Mouse (Mus musculus): ENCODE results near the gene Colec11. TPM values are rescaled to one million over a fixed set of nuclear protein-coding genes. Genes with fewer than 3 reads are reported as not detected.

The Colec11 gene
- total RNA-seq, 2 experiments from 2014 or later = 0.63 to 0.65 TPM

GRCm38 (mm10) chr12:28552299-28552698 lies 70.9 kb downstream of the Colec11 start, which contains the start of gene Dcdc2c:
Dcdc2c (minus strand) TSS chr12:28552399.
- H3K4me3 ChIP-seq = no peak within 1 kb of the TSS
- intact Hi-C loops (cut with DNase I) = no loop called here
- H3K27ac ChIP-seq = no peak within 1 kb of the TSS
- DNase-seq (ENCODE audit: extremely low spot score in 1 of 2, low spot score in 2 of 2) = no peak
- no peak for TF ChIP-seq CTCF (IDR thresholded peaks at IDR 0.05)

- H3K27ac ChIP-seq = no peak overlapping the region
- DNase-seq (ENCODE audit: extremely low spot score in 1 of 2, low spot score in 2 of 2) = no peak
- TF ChIP-seq CTCF (IDR thresholded peaks at IDR 0.05) = no peak
- H3K4me3 ChIP-seq = no peak overlapping the region
- intact Hi-C loops (cut with DNase I) = no loop called here
Measured at GRCm38 (mm10) chr12:28551775-28552174, 71.4 kb downstream of the Colec11 start.

GRCm38 (mm10) chr12:28548887-28549286 lies 74.3 kb downstream of the Colec11 start:
- H3K4me3 ChIP-seq = no peak overlapping the region
- intact Hi-C loops (cut with DNase I) = no loop called here
- DNase-seq (ENCODE audit: extremely low spot score in 1 of 2, low spot score in 2 of 2) = no peak
- no peak overlapping the region for H3K27ac ChIP-seq
- TF ChIP-seq CTCF (IDR thresholded peaks at IDR 0.05) = no peak

Other genes starting within 250 kb of the Colec11 start
- gene Dcdc2c, start 71.0 kb downstream of the Colec11 start, total RNA-seq (2021) = 1 to 10 TPM in 1 of 2 experiments, under 1 TPM in 1; 0.97 to 1.1 TPM
- gene Allc, start 40.9 kb downstream of the Colec11 start, total RNA-seq (2021) = 1 to 10 TPM in 1 of 2 experiments, under 1 TPM in 1; 1.00 to 1.2 TPM
- gene Rps7, start 12.6 kb upstream of the Colec11 start, total RNA-seq (2021) = 100 to 1,000 TPM; 246 to 270 TPM
- gene Rnaseh1, start 26.2 kb upstream of the Colec11 start, total RNA-seq (2021) = 10 to 100 TPM; 13.4 to 13.6 TPM
- gene Adi1, start 51.9 kb upstream of the Colec11 start, total RNA-seq (2021) = 10 to 100 TPM; 32.2 to 33.0 TPM
- 10 to 100 TPM; 61.4 to 63.0 TPM for gene Trappc12, start 127.1 kb upstream of the Colec11 start, total RNA-seq (2021)
- 10 to 100 TPM; 64.0 to 65.1 TPM for gene Eipr1, start 128.4 kb upstream of the Colec11 start, total RNA-seq (2021)

Measured in left cerebral cortex, adult 2 months (tissue).